Mouse (Mus musculus): Measurements from ENCODE around the gene Tmem178. TPM values are rescaled to one million over a fixed set of nuclear protein-coding genes. Genes with fewer than 3 reads are reported as not detected.

Tmem178 gene
- polyA plus RNA-seq, 1 experiment from 2014 or later = 4.8 TPM

- 66% methylated on average over 12 of the region's 12 CpGs for WGBS
- H3K4me1 ChIP-seq = peaks cover 18% of the 10 kb centered on the region
- H3K36me3 ChIP-seq (replicated peaks) = no peaks in the 10 kb centered on the region
- no peaks in the 10 kb centered on the region for H3K9me3 ChIP-seq
- DNase-seq (ENCODE audit: extremely low spot score, low spot score) = no peak
- no peak overlapping the region for H3K4me3 ChIP-seq
- no peaks in the 10 kb centered on the region for H3K27me3 ChIP-seq (ENCODE audit: poor library complexity, severe bottlenecking)
- H3K27ac ChIP-seq = peak overlapping the region; percentile 57
These were observed 37.4 kb downstream of the Tmem178 start for GRCm38 (mm10) chr17:80981721-80982411.

DNA sequence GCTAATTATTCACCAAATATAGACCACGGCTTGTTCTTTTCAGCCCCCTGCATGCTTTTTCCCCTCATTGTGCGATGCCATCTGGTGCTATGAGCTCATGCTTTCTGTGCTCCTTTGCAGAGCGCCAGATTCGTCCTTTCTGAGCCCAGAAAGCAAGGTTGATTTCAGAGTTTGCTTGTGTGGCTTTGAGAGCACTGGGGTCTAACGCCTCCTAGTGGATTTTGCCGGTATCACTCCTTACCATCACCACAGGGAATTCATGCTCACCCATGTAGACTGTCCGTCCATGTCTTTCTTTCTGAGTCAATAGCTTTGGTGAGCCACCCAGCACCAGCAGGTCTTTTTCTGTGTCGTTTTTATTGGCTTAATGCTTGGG lies 38.0 kb downstream of the Tmem178 start:
- Histone ChIP-seq H3K9me3 (no peaks in the 10 kb centered on the region), H3K4me1 (peaks cover 18% of the 10 kb centered on the region), H3K4me3 (no peak overlapping the region), H3K36me3 (replicated peaks) (no peaks in the 10 kb centered on the region), H3K27ac (peak overlapping the region; percentile 57), H3K27me3 (ENCODE audit: poor library complexity, severe bottlenecking) (no peaks in the 10 kb centered on the region)
- DNase-seq (ENCODE audit: extremely low spot score, low spot score) = peak; percentile 65
- WGBS = 18% methylated on average over 8 of the region's 8 CpGs

- Histone ChIP-seq H3K27ac (no peak overlapping the region), H3K4me1 (peaks cover 18% of the 10 kb centered on the region), H3K9me3 (no peaks in the 10 kb centered on the region), H3K27me3 (ENCODE audit: poor library complexity, severe bottlenecking) (no peaks in the 10 kb centered on the region), H3K36me3 (replicated peaks) (no peaks in the 10 kb centered on the region), H3K4me3 (no peak overlapping the region)
- WGBS = 87% methylated on average over 10 of the region's 10 CpGs
- DNase-seq (ENCODE audit: extremely low spot score, low spot score) = no peak
These were observed 38.5 kb downstream of the Tmem178 start for GRCm38 (mm10) chr17:80982976-80983375.

DNA sequence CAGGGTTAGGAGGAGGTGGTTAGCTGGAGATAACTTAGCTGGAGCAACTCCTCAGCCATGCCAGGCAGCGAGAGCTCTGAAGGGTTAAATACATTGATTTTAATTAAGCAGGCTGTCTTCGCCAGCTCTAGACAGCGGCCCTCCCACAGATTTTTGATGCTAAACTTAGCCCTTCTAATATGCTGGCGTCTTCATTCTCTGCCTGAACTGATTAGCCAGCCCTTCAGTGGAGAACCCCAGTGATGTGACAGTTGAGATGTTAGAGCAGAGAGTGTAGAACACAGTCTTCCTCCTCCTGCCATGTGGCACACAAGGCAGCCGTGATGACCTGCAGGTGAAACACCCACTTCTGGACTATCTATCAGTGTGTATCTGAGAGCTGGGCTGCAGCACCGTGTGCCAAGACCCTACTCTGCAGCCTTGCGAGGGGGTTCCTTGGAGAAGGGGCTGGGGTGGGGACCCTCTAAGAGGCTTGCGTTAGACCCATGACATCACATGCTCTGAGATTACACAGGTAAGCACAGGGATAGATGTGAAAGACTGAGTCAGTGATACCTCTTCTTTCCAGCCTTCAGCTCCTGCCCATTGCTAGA lies 47.2 kb downstream of the Tmem178 start:
- Histone ChIP-seq H3K27ac (no peak overlapping the region), H3K27me3 (ENCODE audit: poor library complexity, severe bottlenecking) (no peaks in the 10 kb centered on the region), H3K4me3 (no peak overlapping the region), H3K9me3 (0 out of 2 replicates have a peak, but pooled peaks cover 3% of the 10 kb centered on the region), H3K36me3 (replicated peaks) (no peaks in the 10 kb centered on the region), H3K4me1 (no peaks in the 10 kb centered on the region)
- no peak for DNase-seq (ENCODE audit: extremely low spot score, low spot score)
- 91% methylated on average over 8 of the region's 8 CpGs for WGBS

DNA sequence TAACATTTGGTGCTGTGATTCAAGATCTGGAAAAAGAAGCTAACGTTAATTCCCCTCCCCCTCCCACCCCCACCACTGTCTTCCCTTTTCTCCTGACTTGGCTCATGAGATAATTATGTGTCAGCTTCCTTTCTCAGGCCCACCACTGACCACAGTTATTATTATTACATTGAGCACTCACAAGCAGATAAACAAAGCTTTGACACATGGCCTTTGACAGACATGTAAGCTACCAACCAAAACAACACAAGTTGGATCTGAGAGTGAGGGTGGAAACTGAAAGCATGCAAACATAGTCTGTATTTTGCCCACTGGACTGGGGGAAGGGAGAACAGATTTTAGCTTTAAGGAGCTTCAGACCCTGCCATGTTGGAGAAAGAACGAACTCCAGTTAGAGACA lies 52.8 kb downstream of the Tmem178 start:
- H3K4me1 ChIP-seq = peaks cover 11% of the 10 kb centered on the region; the same call in 1 of the 2 replicates
- 0 out of 2 replicates have a peak, but pooled peaks cover 3% of the 10 kb centered on the region for H3K9me3 ChIP-seq
- no peaks in the 10 kb centered on the region for H3K27me3 ChIP-seq (ENCODE audit: poor library complexity, severe bottlenecking)
- no peaks in the 10 kb centered on the region for H3K36me3 ChIP-seq (replicated peaks)
- 87% methylated on average over 2 of the region's 2 CpGs for WGBS
- no peak for DNase-seq (ENCODE audit: extremely low spot score, low spot score)
- no peak overlapping the region for H3K27ac ChIP-seq
- H3K4me3 ChIP-seq = no peak overlapping the region

GRCm38 (mm10) chr17:80998958-80999357 lies 54.5 kb downstream of the Tmem178 start:
- Histone ChIP-seq H3K9me3 (0 out of 2 replicates have a peak, but pooled peaks cover 3% of the 10 kb centered on the region), H3K27me3 (ENCODE audit: poor library complexity, severe bottlenecking) (no peaks in the 10 kb centered on the region), H3K4me3 (no peak overlapping the region), H3K4me1 (peaks cover 11% of the 10 kb centered on the region; the same call in 1 of the 2 replicates), H3K36me3 (replicated peaks) (no peaks in the 10 kb centered on the region), H3K27ac (no peak overlapping the region)
- WGBS = 57% methylated on average over 6 of the region's 6 CpGs
- no peak for DNase-seq (ENCODE audit: extremely low spot score, low spot score)

GRCm38 (mm10) chr17:81001010-81001409 lies 56.6 kb downstream of the Tmem178 start:
- WGBS = 71% methylated on average over 12 of the region's 12 CpGs

GRCm38 (mm10) chr17:81001647-81002046 lies 57.2 kb downstream of the Tmem178 start:
- no peaks in the 10 kb centered on the region for H3K27me3 ChIP-seq (ENCODE audit: poor library complexity, severe bottlenecking)
- WGBS = 81% methylated on average over 4 of the region's 4 CpGs
- no peaks in the 10 kb centered on the region for H3K36me3 ChIP-seq (replicated peaks)
- H3K9me3 ChIP-seq = no peaks in the 10 kb centered on the region
- H3K27ac ChIP-seq = no peak overlapping the region
- H3K4me1 ChIP-seq = peaks cover 34% of the 10 kb centered on the region
- DNase-seq (ENCODE audit: extremely low spot score, low spot score) = no peak
- no peak overlapping the region for H3K4me3 ChIP-seq

More at GRCm38 (mm10) chr17:81001010-81001409, 56.6 kb downstream of the Tmem178 start:
- DNase-seq (ENCODE audit: extremely low spot score, low spot score) = no peak
- Histone ChIP-seq H3K36me3 (replicated peaks) (no peaks in the 10 kb centered on the region), H3K27me3 (ENCODE audit: poor library complexity, severe bottlenecking) (no peaks in the 10 kb centered on the region), H3K9me3 (0 out of 2 replicates have a peak, but pooled peaks cover 3% of the 10 kb centered on the region), H3K27ac (no peak overlapping the region), H3K4me3 (no peak overlapping the region), H3K4me1 (peaks cover 28% of the 10 kb centered on the region)

- Histone ChIP-seq H3K4me1 (peaks cover 35% of the 10 kb centered on the region), H3K4me3 (no peak overlapping the region), H3K9me3 (no peaks in the 10 kb centered on the region), H3K36me3 (replicated peaks) (no peaks in the 10 kb centered on the region), H3K27ac (no peak overlapping the region), H3K27me3 (ENCODE audit: poor library complexity, severe bottlenecking) (no peaks in the 10 kb centered on the region)
- WGBS = 86% methylated on average over 5 of the region's 5 CpGs
- no peak for DNase-seq (ENCODE audit: extremely low spot score, low spot score)
These were observed 57.7 kb downstream of the Tmem178 start for GRCm38 (mm10) chr17:81002130-81002529.

GRCm38 (mm10) chr17:81004454-81004853 lies 60.0 kb downstream of the Tmem178 start:
- Histone ChIP-seq H3K9me3 (no peaks in the 10 kb centered on the region), H3K27ac (no peak overlapping the region), H3K4me3 (no peak overlapping the region), H3K36me3 (replicated peaks) (no peaks in the 10 kb centered on the region), H3K27me3 (ENCODE audit: poor library complexity, severe bottlenecking) (no peaks in the 10 kb centered on the region), H3K4me1 (peaks cover 33% of the 10 kb centered on the region)
- no peak for DNase-seq (ENCODE audit: extremely low spot score, low spot score)
- WGBS = 85% methylated on average over 11 of the region's 11 CpGs

- Histone ChIP-seq H3K27ac (no peak overlapping the region), H3K4me3 (no peak overlapping the region), H3K27me3 (ENCODE audit: poor library complexity, severe bottlenecking) (no peaks in the 10 kb centered on the region), H3K36me3 (replicated peaks) (no peaks in the 10 kb centered on the region), H3K9me3 (no peaks in the 10 kb centered on the region), H3K4me1 (peaks cover 41% of the 10 kb centered on the region)
- DNase-seq (ENCODE audit: extremely low spot score, low spot score) = no peak
- 76% methylated on average over 8 of the region's 8 CpGs for WGBS
These were observed 60.9 kb downstream of the Tmem178 start for GRCm38 (mm10) chr17:81005292-81005691.

DNA sequence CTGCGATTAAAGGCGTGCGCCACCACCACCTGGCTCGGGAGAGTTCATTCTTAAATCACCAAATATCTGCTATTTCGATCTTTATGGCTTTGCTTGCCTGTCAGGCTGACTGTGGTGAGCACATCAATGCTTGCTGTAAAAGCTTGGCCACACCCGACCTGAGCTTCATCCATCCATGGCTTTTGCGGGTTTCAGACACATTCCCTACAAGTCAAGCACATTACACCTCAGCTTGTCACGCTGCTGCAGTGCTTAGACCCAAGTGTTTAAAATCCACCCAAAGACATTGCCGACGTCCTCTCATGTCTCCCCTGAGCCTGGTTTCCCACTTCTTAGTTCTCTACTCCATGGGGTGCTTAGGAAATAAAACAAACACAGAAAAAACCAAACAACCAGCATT lies 64.7 kb downstream of the Tmem178 start:
- H3K4me1 ChIP-seq = peaks cover 48% of the 10 kb centered on the region
- no peaks in the 10 kb centered on the region for H3K36me3 ChIP-seq (replicated peaks)
- no peak overlapping the region for H3K4me3 ChIP-seq
- H3K9me3 ChIP-seq = no peaks in the 10 kb centered on the region
- no peaks in the 10 kb centered on the region for H3K27me3 ChIP-seq (ENCODE audit: poor library complexity, severe bottlenecking)
- 91% methylated on average over 10 of the region's 10 CpGs for WGBS
- no peak overlapping the region for H3K27ac ChIP-seq
- DNase-seq (ENCODE audit: extremely low spot score, low spot score) = no peak

- no peak overlapping the region for H3K4me3 ChIP-seq
- 77% methylated on average over 3 of the region's 3 CpGs for WGBS
- no peaks in the 10 kb centered on the region for H3K36me3 ChIP-seq (replicated peaks)
- H3K27ac ChIP-seq = no peak overlapping the region
- no peak for DNase-seq (ENCODE audit: extremely low spot score, low spot score)
- H3K27me3 ChIP-seq (ENCODE audit: poor library complexity, severe bottlenecking) = no peaks in the 10 kb centered on the region
- no peaks in the 10 kb centered on the region for H3K9me3 ChIP-seq
- H3K4me1 ChIP-seq = peaks cover 38% of the 10 kb centered on the region
These were observed 65.8 kb downstream of the Tmem178 start for GRCm38 (mm10) chr17:81010199-81010598.

All from forebrain, embryonic 10.5 days (tissue).